Mouse (Mus musculus) brain, embryonic 14.5 days (tissue): ENCODE results near the gene Grm4.

Experiments
- CTCF ChIP-seq: fragments of 200-500 bp; IDR thresholded peaks from 2 replicates; pipeline ENCODE4 v1.5.1; 2012; ENCODE audit warnings: inconsistent platforms, mild to moderate bottlenecking, moderate library complexity, borderline replicate concordance; ENCODE audit not compliant: insufficient read depth, insufficient read length; ENCODE audit errors: extremely low read depth
- POLR2A ChIP-seq: fragments of 200-500 bp; IDR thresholded peaks from 2 replicates; pipeline ENCODE4 v1.6.1; 2012; ENCODE audit warnings: mild to moderate bottlenecking, inconsistent platforms, borderline replicate concordance; ENCODE audit not compliant: poor library complexity, insufficient read depth, insufficient read length, severe bottlenecking; ENCODE audit errors: extremely low read depth

DNA sequence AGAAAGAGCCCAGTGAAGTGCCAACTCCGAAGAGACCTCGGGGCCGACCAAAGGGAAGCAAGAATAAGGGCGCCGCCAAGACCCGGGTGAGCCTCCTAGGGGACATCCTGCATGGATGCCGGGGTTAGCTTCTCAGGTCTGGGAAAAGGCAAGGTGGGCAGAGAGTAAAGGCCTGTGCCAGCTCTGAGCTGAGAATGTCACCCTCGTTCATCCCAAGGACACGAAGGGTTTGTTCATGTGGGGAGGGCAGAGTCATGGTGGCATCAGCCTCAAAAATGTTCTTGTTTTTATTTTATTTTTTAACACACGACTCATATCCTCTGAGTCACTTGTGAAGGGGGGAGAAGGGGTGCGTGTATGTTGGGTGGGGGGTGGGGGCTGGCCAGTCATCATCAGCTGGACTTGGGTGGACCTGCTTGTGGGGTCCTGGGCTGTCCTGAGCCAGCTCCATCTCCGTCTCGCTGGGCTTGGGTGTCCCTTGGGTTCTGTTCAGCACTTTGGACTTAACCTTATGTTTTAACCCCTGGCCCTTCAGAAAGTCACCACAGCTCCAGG lies 39.8 kb upstream of the Grm4 start:
- TF ChIP-seq CTCF: no peak
- TF ChIP-seq POLR2A: no peak
